ENCODE assay signal across 8 mouse cellular contexts in genomic region chr14:55618486-55619195, GRCm38 (mm10). TPM values are rescaled to one million over a fixed set of nuclear protein-coding genes. Genes with fewer than 3 reads are reported as not detected.
A peak's percentile ranks its signal among the peaks of the same experiment; 100 is the strongest.
DNase-seq lines count a peak whose midpoint lies in the region; ATAC-seq and TF ChIP-seq lines count a peak whose summit lies in the region.

No protein-coding gene starts in this region.

- no peaks in the 10 kb centered on the region; the same call in 1 of the 2 replicates for H3K4me1 ChIP-seq in lung, postnatal 0 days (ENCODE audit: insufficient read depth, low read depth, low read length)
- H3K4me1 ChIP-seq in midbrain, embryonic 15.5 days: no peaks in the 10 kb centered on the region

- H3K36me3 ChIP-seq in lung, postnatal 0 days (ENCODE audit: insufficient read depth, low read length): no peaks in the 10 kb centered on the region
- no peaks in the 10 kb centered on the region for H3K36me3 ChIP-seq in midbrain, embryonic 15.5 days (replicated peaks)

- WGBS in lung, postnatal 0 days: 23% methylated on average over 22 of the region's 22 CpGs
- WGBS in midbrain, embryonic 15.5 days: 58% methylated on average over 22 of the region's 22 CpGs

- intact Hi-C loops in left cerebral cortex, postnatal 14 days (cut with DNase I): no loop called here
- intact Hi-C loops in left cerebral cortex, postnatal 4 days (cut with DNase I): no loop called here

- TF ChIP-seq EP300 in lung, postnatal 0 days (IDR thresholded peaks at IDR 0.05): no peak

- H3K27me3 ChIP-seq in lung, postnatal 0 days (replicated peaks; ENCODE audit: insufficient read depth, low read length): no peaks in the 10 kb centered on the region
- H3K27me3 ChIP-seq in midbrain, embryonic 15.5 days (replicated peaks): no peaks in the 10 kb centered on the region

- H3K4me3 ChIP-seq in lung, postnatal 0 days (ENCODE audit: low read depth, low read length): peak overlapping the region; percentile 17; the same call in 1 of the 2 replicates
- H3K4me3 ChIP-seq in midbrain, embryonic 15.5 days: peak overlapping the region; percentile 24

- H3K4me2 ChIP-seq in lung, postnatal 0 days (replicated peaks; ENCODE audit: low read depth, low read length): peak overlapping the region; percentile 48
- peak overlapping the region; percentile 31 for H3K4me2 ChIP-seq in midbrain, embryonic 15.5 days

- H3K27ac ChIP-seq in lung, postnatal 0 days (ENCODE audit: low read length): no peak overlapping the region
- H3K27ac ChIP-seq in midbrain, embryonic 15.5 days: no peak overlapping the region

- no peaks in the 10 kb centered on the region for H3K9me3 ChIP-seq in lung, postnatal 0 days (ENCODE audit: low read length)
- no peaks in the 10 kb centered on the region for H3K9me3 ChIP-seq in midbrain, embryonic 15.5 days

- H3K9ac ChIP-seq in lung, postnatal 0 days (replicated peaks; ENCODE audit: low read depth): no peak overlapping the region
- H3K9ac ChIP-seq in midbrain, embryonic 15.5 days: no peak overlapping the region

- TF ChIP-seq CTCF in lung, postnatal 0 days (IDR thresholded peaks at IDR 0.05): no peak

- no peak for DNase-seq in lung, postnatal 0 days (ENCODE audit: low spot score)
- DNase-seq in lung, postnatal 36 days: no peak
- DNase-seq in induced T-regulatory cell, adult 2 months (ENCODE audit: low read depth): peak; percentile 47
- no peak for DNase-seq in left cerebral cortex, postnatal 14 days (ENCODE audit: low spot score in 2 of 2)
- no peak for DNase-seq in left cerebral cortex, postnatal 4 days
- no peak for DNase-seq in layer of hippocampus, adult 18-20 months (ENCODE audit: low spot score in 2 of 2)

- ATAC-seq in lung, postnatal 0 days: no peak
- ATAC-seq in common myeloid progenitor, adult 5-6 weeks (replicated peaks; ENCODE audit: low read depth, poor library complexity, severe bottlenecking): peak; percentile 63
- no peak for ATAC-seq in midbrain, embryonic 15.5 days (replicated peaks)

RNA-seq across cellular contexts. Expression of gene Rec8, which starts 0.8 kb away (rescaled TPM):
- polyA plus RNA-seq in lung, postnatal 0 days (2015; fragmentation: Nextera tagmentation; extraction: Ambion mirVana): 4.4 and 4.7 TPM in 2 replicates
- total RNA-seq in common myeloid progenitor, adult 5-6 weeks (2017): 8.1 and 12.7 TPM in 2 replicates
- polyA plus RNA-seq in midbrain, embryonic 15.5 days (2015; fragmentation: Nextera tagmentation; extraction: Ambion mirVana): 6.5 and 6.6 TPM in 2 replicates
- total RNA-seq in left cerebral cortex, postnatal 14 days (2021): 1 to 10 TPM; 2.1 to 3.4 TPM
- 1 to 10 TPM; 2.6 to 3.8 TPM for total RNA-seq in left cerebral cortex, postnatal 4 days (2021)
- 1 to 10 TPM; 1.4 to 1.8 TPM for total RNA-seq in layer of hippocampus, adult 18-20 months (2021)

RNA-seq across cellular contexts. Expression of gene Irf9, which starts 15.3 kb away (rescaled TPM):
- polyA plus RNA-seq in lung, postnatal 0 days (2015; fragmentation: Nextera tagmentation; extraction: Ambion mirVana): 26.2 and 29.5 TPM in 2 replicates
- total RNA-seq in common myeloid progenitor, adult 5-6 weeks (2017): 38.5 and 39.8 TPM in 2 replicates
- polyA plus RNA-seq in midbrain, embryonic 15.5 days (2015; fragmentation: Nextera tagmentation; extraction: Ambion mirVana): 10.0 and 13.5 TPM in 2 replicates
- total RNA-seq in left cerebral cortex, postnatal 14 days (2021): 1 to 10 TPM; 8.0 to 8.4 TPM
- total RNA-seq in left cerebral cortex, postnatal 4 days (2021): 10 to 100 TPM; 11.5 to 15.7 TPM
- total RNA-seq in layer of hippocampus, adult 18-20 months (2021): 10 to 100 TPM; 10.9 to 13.3 TPM

RNA-seq across cellular contexts. Expression of gene Ipo4, which starts 17.1 kb away (rescaled TPM):
- polyA plus RNA-seq in lung, postnatal 0 days (2015; fragmentation: Nextera tagmentation; extraction: Ambion mirVana): 25.5 and 25.9 TPM in 2 replicates
- 23.0 and 64.0 TPM in 2 replicates for total RNA-seq in common myeloid progenitor, adult 5-6 weeks (2017)
- polyA plus RNA-seq in midbrain, embryonic 15.5 days (2015; fragmentation: Nextera tagmentation; extraction: Ambion mirVana): 116 and 121 TPM in 2 replicates
- total RNA-seq in left cerebral cortex, postnatal 14 days (2021): 100 to 1,000 TPM; 123 to 171 TPM
- total RNA-seq in left cerebral cortex, postnatal 4 days (2021): 100 to 1,000 TPM; 161 to 176 TPM
- total RNA-seq in layer of hippocampus, adult 18-20 months (2021): 100 to 1,000 TPM; 119 to 128 TPM

RNA-seq across cellular contexts. Expression of gene Gm49378, which starts 19.1 kb away (rescaled TPM):
- polyA plus RNA-seq in lung, postnatal 0 days (2015; fragmentation: Nextera tagmentation; extraction: Ambion mirVana): 1.2 and 2.0 TPM in 2 replicates
- total RNA-seq in common myeloid progenitor, adult 5-6 weeks (2017): 0.87 and 9.9 TPM in 2 replicates
- polyA plus RNA-seq in midbrain, embryonic 15.5 days (2015; fragmentation: Nextera tagmentation; extraction: Ambion mirVana): 0.79 and 1.1 TPM in 2 replicates
- total RNA-seq in left cerebral cortex, postnatal 14 days (2021): 1 to 10 TPM; 4.8 to 8.1 TPM
- 1 to 10 TPM; 4.0 to 4.1 TPM for total RNA-seq in left cerebral cortex, postnatal 4 days (2021)
- total RNA-seq in layer of hippocampus, adult 18-20 months (2021): 1 to 10 TPM; 2.7 to 3.8 TPM

RNA-seq across cellular contexts. Expression of gene Tm9sf1, which starts 25.0 kb away (rescaled TPM):
- 84.3 and 91.1 TPM in 2 replicates for polyA plus RNA-seq in lung, postnatal 0 days (2015; fragmentation: Nextera tagmentation; extraction: Ambion mirVana)
- total RNA-seq in common myeloid progenitor, adult 5-6 weeks (2017): 42.8 and 66.8 TPM in 2 replicates
- polyA plus RNA-seq in midbrain, embryonic 15.5 days (2015; fragmentation: Nextera tagmentation; extraction: Ambion mirVana): 63.0 and 65.0 TPM in 2 replicates
- 10 to 100 TPM; 42.1 to 42.2 TPM for total RNA-seq in left cerebral cortex, postnatal 14 days (2021)
- total RNA-seq in left cerebral cortex, postnatal 4 days (2021): 10 to 100 TPM; 35.3 to 41.1 TPM
- total RNA-seq in layer of hippocampus, adult 18-20 months (2021): 10 to 100 TPM; 39.6 to 40.8 TPM
